ENCODE assay signal across 8 mouse cellular contexts in genomic region chr4:59189546-59190237, GRCm38 (mm10). TPM values are rescaled to one million over a fixed set of nuclear protein-coding genes. Genes with fewer than 3 reads are reported as not detected.
DNase-seq lines count a peak whose midpoint lies in the region; ATAC-seq and TF ChIP-seq lines count a peak whose summit lies in the region.

No protein-coding gene starts in this region.

- H3K27me3 ChIP-seq in embryonic facial prominence, embryonic 10.5 days (replicated peaks; ENCODE audit: low read depth, poor library complexity, severe bottlenecking) = no peaks in the 10 kb centered on the region
- H3K27me3 ChIP-seq in heart, embryonic 15.5 days = no peaks in the 10 kb centered on the region
- H3K27me3 ChIP-seq in spleen, adult 2 months (ENCODE audit: control insufficient read depth, insufficient read depth, low read length) = no peaks in the 10 kb centered on the region

- peak overlapping the region; percentile 96 for H3K27ac ChIP-seq in embryonic facial prominence, embryonic 10.5 days (replicated peaks)
- peak overlapping the region; percentile 92 for H3K27ac ChIP-seq in heart, embryonic 15.5 days
- peak overlapping the region; percentile 88 for H3K27ac ChIP-seq in spleen, adult 2 months (ENCODE audit: insufficient read depth, low read length)

- peak; percentile 14 for ATAC-seq in CD4-positive, CD25-positive, alpha-beta regulatory T cell, adult 4 months
- peak; percentile 36; the same call in 1 of the 2 replicates for ATAC-seq in heart, embryonic 15.5 days (replicated peaks; ENCODE audit: insufficient number of reproducible peaks, insufficient read depth, low FRiP score, low read depth)

- TF ChIP-seq CTCF in spleen, adult 2 months (IDR thresholded peaks at IDR 0.05; ENCODE audit: extremely low read depth, insufficient read depth, insufficient read length, insufficient replicate concordance) = no peak

- peaks cover 12% of the 10 kb centered on the region for H3K4me1 ChIP-seq in embryonic facial prominence, embryonic 10.5 days
- H3K4me1 ChIP-seq in heart, embryonic 15.5 days (replicated peaks) = peaks cover 15% of the 10 kb centered on the region
- peaks cover 11% of the 10 kb centered on the region for H3K4me1 ChIP-seq in spleen, adult 2 months (ENCODE audit: control insufficient read depth, insufficient read depth, insufficient read length)

- H3K4me3 ChIP-seq in embryonic facial prominence, embryonic 10.5 days = peak overlapping the region; percentile 87
- H3K4me3 ChIP-seq in heart, embryonic 15.5 days = peak overlapping the region; percentile 98
- H3K4me3 ChIP-seq in spleen, adult 2 months (ENCODE audit: extremely low read depth, insufficient read depth, insufficient read length) = peak overlapping the region; percentile 85

- peak overlapping the region; percentile 78 for H3K4me2 ChIP-seq in heart, embryonic 15.5 days

- no peak for TF ChIP-seq POLR2A in spleen, adult 2 months (IDR thresholded peaks at IDR 0.05; ENCODE audit: low read depth, low read length)

- under 1% methylated on average over 54 of the region's 54 CpGs for WGBS in embryonic facial prominence, embryonic 10.5 days
- WGBS in heart, embryonic 15.5 days = under 1% methylated on average over 47 of the region's 54 CpGs
- WGBS in spleen, adult 2 months = 1% methylated on average over 49 of the region's 54 CpGs

- peak; percentile 39 for DNase-seq in 416B (ENCODE audit: low read depth)
- DNase-seq in embryonic facial prominence, embryonic 10.5 days (ENCODE audit: low spot score) = no peak
- peak; percentile 36 to 51 for DNase-seq in layer of hippocampus, postnatal 25 days (ENCODE audit: extremely low spot score in 1 of 2, low spot score in 1 of 2)
- peak; percentile 21 for DNase-seq in lung, postnatal 36 days
- DNase-seq in spleen, adult 2 months (ENCODE audit: low read depth in 1 of 2, low spot score in 2 of 2) = peak in 1 of 2 experiments; percentile 26
- no peak for DNase-seq in natural killer cell, adult 2 months (ENCODE audit: low spot score in 2 of 2)

- peaks cover 5% of the 10 kb centered on the region; the same call in 1 of the 2 replicates for H3K36me3 ChIP-seq in embryonic facial prominence, embryonic 10.5 days (replicated peaks)
- H3K36me3 ChIP-seq in heart, embryonic 15.5 days = no peaks in the 10 kb centered on the region
- H3K36me3 ChIP-seq in spleen, adult 2 months (ENCODE audit: control insufficient read depth, insufficient read depth, low read length) = no peaks in the 10 kb centered on the region

- no peaks in the 10 kb centered on the region for H3K9me3 ChIP-seq in embryonic facial prominence, embryonic 10.5 days
- no peaks in the 10 kb centered on the region for H3K9me3 ChIP-seq in heart, embryonic 15.5 days (replicated peaks)

- peak overlapping the region; percentile 98 for H3K9ac ChIP-seq in heart, embryonic 15.5 days

RNA-seq across cellular contexts. Expression of gene Ugcg, which starts 0.6 kb away (rescaled TPM):
- polyA plus RNA-seq in CD4-positive, CD25-positive, alpha-beta regulatory T cell, adult 4 months (2017; shearing (Covaris generic)) = 10 to 100 TPM; 15.4 to 28.8 TPM
- 9.1 and 9.9 TPM in 2 replicates for polyA plus RNA-seq in embryonic facial prominence, embryonic 10.5 days (2016; fragmentation: Nextera tagmentation; extraction: Ambion mirVana)
- polyA plus RNA-seq in heart, embryonic 15.5 days (2015; fragmentation: Nextera tagmentation; extraction: Ambion mirVana) = 6.2 and 7.0 TPM in 2 replicates
- 10 to 100 TPM; 71.5 to 72.6 TPM for total RNA-seq in layer of hippocampus, postnatal 25 days (2021)
- 57.9 and 62.6 TPM in 2 replicates for polyA plus RNA-seq in spleen, adult 2 months (2012; rRNA removed)

RNA-seq across cellular contexts. Expression of gene AI481877, which starts 50.9 kb away (rescaled TPM):
- not detected for polyA plus RNA-seq in CD4-positive, CD25-positive, alpha-beta regulatory T cell, adult 4 months (2017; shearing (Covaris generic))
- 0.03 TPM in 1 of 2 replicates, not detected in the other for polyA plus RNA-seq in embryonic facial prominence, embryonic 10.5 days (2016; fragmentation: Nextera tagmentation; extraction: Ambion mirVana)
- not detected in 2 replicates for polyA plus RNA-seq in heart, embryonic 15.5 days (2015; fragmentation: Nextera tagmentation; extraction: Ambion mirVana)
- total RNA-seq in layer of hippocampus, postnatal 25 days (2021) = not detected
- polyA plus RNA-seq in spleen, adult 2 months (2012; rRNA removed) = not detected in 2 replicates

Comparison
In these comparisons a context has a peak if more than half of its experiments do, and no peak if none do; other contexts are left out.
1. DNase-seq: peak in 416B (single experiment), layer of hippocampus, postnatal 25 days (2 of 2) and lung, postnatal 36 days (single experiment); none in embryonic facial prominence, embryonic 10.5 days (single experiment) and natural killer cell, adult 2 months (0 of 2).
2. Peak in every context shown above with its lines, with median percentiles within 50 percentile points of each other: H3K27ac ChIP-seq and H3K4me3 ChIP-seq.